Mouse (Mus musculus): ENCODE results near the gene Tead3.

DNA sequence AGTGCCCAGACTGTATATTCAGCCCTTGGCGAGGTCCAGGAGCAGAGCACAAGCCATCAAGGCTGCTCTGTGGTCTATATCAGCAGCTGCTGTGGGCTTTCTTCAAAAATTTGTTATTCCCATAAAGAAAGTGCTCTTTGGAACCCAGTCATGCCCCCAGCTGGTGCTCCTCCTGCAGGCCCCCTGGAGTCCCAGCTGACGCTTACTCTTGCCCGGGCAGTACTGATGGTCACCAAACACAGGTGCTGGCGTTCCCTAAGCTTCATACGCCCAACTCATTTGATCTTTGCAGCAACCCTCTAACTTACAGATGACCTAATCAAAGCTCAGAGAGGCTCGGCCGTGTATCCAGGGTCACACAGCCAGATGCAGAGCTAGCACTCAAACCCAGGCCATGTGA lies 13.1 kb downstream of the Tead3 start:
- TF ChIP-seq USF1 (IDR thresholded peaks at IDR 0.05; ENCODE audit: low read depth) (no peak), CTCF (IDR thresholded peaks at IDR 0.05; ENCODE audit: control insufficient read depth, insufficient read depth, insufficient read length) (no peak), MYOD1 (IDR thresholded peaks at IDR 0.05; ENCODE audit: control insufficient read depth, insufficient read length, low read depth) (no peak), MAX (IDR thresholded peaks at IDR 0.05) (no peak), MYOG (IDR thresholded peaks at IDR 0.05; ENCODE audit: control insufficient read depth, extremely low read depth, insufficient read length) (no peak), CEBPB (IDR thresholded peaks at IDR 0.05; ENCODE audit: low read depth) (no peak), FOSL1 (IDR thresholded peaks at IDR 0.05; ENCODE audit: insufficient read depth, low read length, poor library complexity, severe bottlenecking) (no peak)

Data from C2C12 (cell line).